Mouse (Mus musculus) limb, embryonic 10.5 days (tissue): Measurements from ENCODE around the gene Trmt61a. TPM values are rescaled to one million over a fixed set of nuclear protein-coding genes. Genes with fewer than 3 reads are reported as not detected.
"Not testable (repeated sequence)": the region's sequence is repeated elsewhere in the genome, so short reads cannot be mapped to it uniquely, and the experiment has no call there.

Experiments used
- DNase-seq: peaks from one replicate; pipeline ENCODE4 v3.0.0-alpha.2; 2017; ENCODE audit warnings: low spot score
- H3K27ac ChIP-seq: fragments of 300-500 bp; sonication (generic); 2 replicates; pipeline ENCODE4 v1.5.1; 2016; ENCODE audit warnings: mild to moderate bottlenecking
- H3K27me3 ChIP-seq: fragments of 300-500 bp; sonication (generic); 2 replicates; pipeline ENCODE4 v1.6.1; 2016; ENCODE audit warnings: low read depth, mild to moderate bottlenecking; ENCODE audit not compliant: poor library complexity, severe bottlenecking
- H3K36me3 ChIP-seq: fragments of 300-500 bp; sonication (generic); 2 replicates; pipeline ENCODE4 v1.6.1; 2016; ENCODE audit warnings: mild to moderate bottlenecking, moderate library complexity
- H3K4me1 ChIP-seq: fragments of 300-500 bp; sonication (generic); 2 replicates; pipeline ENCODE4 v1.6.1; 2016
- H3K4me3 ChIP-seq: fragments of 300-500 bp; sonication (generic); 2 replicates; pipeline ENCODE4 v1.5.1; 2016; ENCODE audit warnings: mild to moderate bottlenecking, moderate library complexity
- H3K9me3 ChIP-seq: fragments of 300-500 bp; sonication (generic); replicated peaks from 2 replicates; pipeline ENCODE4 v1.6.1; 2016; ENCODE audit warnings: mild to moderate bottlenecking
- WGBS: fragments of 180-500 bp; shearing (Covaris S2); methylation state at CpG from one replicate; pipeline ENCODE4 v1.1.7; 2016; 5-methylcytosine and 5-hydroxymethylcytosine counted together
- polyA plus RNA-seq: library from polyadenylated mRNA; unstranded; fragments of >200 nt; fragmentation: Nextera tagmentation; extraction: Ambion mirVana; gene quantifications from 2 replicates; pipeline ENCODE4 v1.2.1, GENCODE M21; 2016

Gene Trmt61a
- 18.2 and 21.0 TPM in 2 replicates for polyA plus RNA-seq

GRCm38 (mm10) chr12:111677882-111678669, at the start of gene Trmt61a:
Gene Trmt61a (plus strand): TSS chr12:111678105.
- H3K27ac ChIP-seq: peak within 1 kb of the TSS; percentile 90
- peak within 1 kb of the TSS; percentile 90 for H3K4me3 ChIP-seq
- DNase-seq: peak; percentile 97
- H3K9me3 ChIP-seq: no peaks in the 10 kb centered on the region
- under 1% methylated on average over 51 of the region's 51 CpGs for WGBS
- H3K27me3 ChIP-seq: peaks cover 30% of the 10 kb centered on the region
- peaks cover 23% of the 10 kb centered on the region for H3K4me1 ChIP-seq
- peaks cover 31% of the 10 kb centered on the region for H3K36me3 ChIP-seq

- WGBS: 64% methylated on average over 6 of the region's 6 CpGs
- H3K4me1 ChIP-seq: no peaks in the 10 kb centered on the region
- no peaks in the 10 kb centered on the region for H3K27me3 ChIP-seq
- no peaks in the 10 kb centered on the region for H3K9me3 ChIP-seq
- DNase-seq: peak; percentile 71
- peaks cover 98% of the 10 kb centered on the region for H3K36me3 ChIP-seq
- no peak overlapping the region for H3K4me3 ChIP-seq
- no peak overlapping the region; the same call in 1 of the 2 replicates for H3K27ac ChIP-seq
These were observed 29.8 kb upstream of the Trmt61a start for GRCm38 (mm10) chr12:111648061-111648645.

GRCm38 (mm10) chr12:111652953-111653352, 25.0 kb upstream of the Trmt61a start:
- no peaks in the 10 kb centered on the region for H3K4me1 ChIP-seq
- no peak overlapping the region for H3K27ac ChIP-seq
- H3K4me3 ChIP-seq: no peak overlapping the region
- no peaks in the 10 kb centered on the region for H3K27me3 ChIP-seq
- no peaks in the 10 kb centered on the region for H3K9me3 ChIP-seq
- H3K36me3 ChIP-seq: peaks cover 96% of the 10 kb centered on the region
- 85% methylated on average over 3 of the region's 3 CpGs for WGBS
- no peak for DNase-seq

DNA sequence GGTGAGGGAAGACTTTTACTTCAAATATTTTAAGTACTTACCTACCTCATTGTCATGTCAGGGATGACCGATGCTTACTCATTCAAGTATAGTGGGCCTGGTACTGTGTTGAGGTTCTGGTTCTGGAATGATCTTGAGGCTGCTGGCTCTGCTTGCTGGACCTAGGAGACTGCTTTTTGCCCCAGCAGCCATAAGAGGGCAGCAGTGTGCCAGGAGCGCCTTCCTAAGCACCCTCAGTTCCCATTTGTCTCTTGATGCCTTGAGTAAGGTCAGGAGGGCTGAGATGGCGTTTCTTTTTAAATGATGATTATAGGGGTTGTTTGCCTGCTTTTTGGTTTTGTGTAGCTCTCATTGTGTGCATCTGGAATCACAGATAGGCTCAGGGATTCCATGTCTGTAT, 24.5 kb upstream of the Trmt61a start:
- peak; percentile 55 for DNase-seq
- H3K27ac ChIP-seq: no peak overlapping the region

DNA sequence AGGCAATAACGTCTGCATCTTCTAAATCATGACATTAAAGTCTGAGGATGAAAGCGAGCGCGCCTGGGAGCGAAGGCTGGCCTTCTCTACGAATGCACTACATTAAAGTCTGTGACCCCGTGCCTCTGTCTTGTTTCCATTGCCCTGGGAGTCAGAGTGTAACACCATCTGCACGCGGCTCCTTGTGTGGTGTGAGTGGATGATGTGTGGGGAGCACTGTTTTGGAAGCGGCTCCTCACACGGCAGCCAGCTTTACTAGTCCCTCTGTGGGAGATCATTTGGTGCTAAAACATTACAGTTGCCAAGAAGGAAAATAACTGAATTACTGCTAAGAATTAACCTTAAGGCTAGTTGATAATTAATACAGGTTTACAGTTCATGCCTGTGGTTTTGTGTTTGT, 22.2 kb upstream of the Trmt61a start:
- Histone ChIP-seq H3K4me1 (no peaks in the 10 kb centered on the region), H3K27ac (no peak overlapping the region), H3K4me3 (no peak overlapping the region), H3K36me3 (peaks cover 93% of the 10 kb centered on the region), H3K27me3 (no peaks in the 10 kb centered on the region), H3K9me3 (no peaks in the 10 kb centered on the region)
- 94% methylated on average over 11 of the region's 11 CpGs for WGBS
- DNase-seq: no peak

More for the DNA sequence above, 24.5 kb upstream of the Trmt61a start:
- H3K9me3 ChIP-seq: no peaks in the 10 kb centered on the region
- no peak overlapping the region for H3K4me3 ChIP-seq
- no peaks in the 10 kb centered on the region for H3K4me1 ChIP-seq
- WGBS: 49% methylated on average over 3 of the region's 3 CpGs
- H3K36me3 ChIP-seq: peaks cover 94% of the 10 kb centered on the region
- H3K27me3 ChIP-seq: no peaks in the 10 kb centered on the region

GRCm38 (mm10) chr12:111659331-111659730, 18.6 kb upstream of the Trmt61a start:
- H3K36me3 ChIP-seq: peaks cover 81% of the 10 kb centered on the region
- WGBS: 95% methylated on average over 4 of the region's 4 CpGs
- no peaks in the 10 kb centered on the region for H3K27me3 ChIP-seq
- peaks cover 9% of the 10 kb centered on the region for H3K4me1 ChIP-seq
- no peaks in the 10 kb centered on the region for H3K9me3 ChIP-seq
- H3K4me3 ChIP-seq: no peak overlapping the region
- no peak for DNase-seq
- no peak overlapping the region for H3K27ac ChIP-seq

DNA sequence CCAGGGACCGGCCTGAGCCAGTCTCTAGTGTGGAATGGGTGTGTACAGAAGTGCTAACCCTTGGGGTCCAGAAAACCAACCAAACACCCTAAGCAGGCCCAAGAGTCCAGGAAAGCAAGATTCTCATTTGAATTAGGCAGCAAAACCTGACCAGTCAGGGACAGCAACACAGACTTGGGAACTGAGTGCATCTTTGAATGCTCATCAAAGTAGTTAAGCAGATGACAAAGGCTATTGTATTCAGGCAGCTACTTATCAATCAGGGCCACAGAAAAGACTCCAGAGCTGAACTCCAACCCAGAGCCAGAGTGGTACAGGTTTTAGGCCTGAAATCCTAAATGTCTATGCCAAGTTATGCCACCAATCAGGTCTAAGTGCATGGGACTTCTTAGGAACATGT, 17.3 kb upstream of the Trmt61a start:
- H3K4me1 ChIP-seq: peaks cover 10% of the 10 kb centered on the region
- no peaks in the 10 kb centered on the region for H3K9me3 ChIP-seq
- no peaks in the 10 kb centered on the region for H3K27me3 ChIP-seq
- DNase-seq: no peak
- H3K27ac ChIP-seq: no peak overlapping the region
- peaks cover 68% of the 10 kb centered on the region for H3K36me3 ChIP-seq
- H3K4me3 ChIP-seq: no peak overlapping the region
- WGBS: 98% methylated on average over 1 of the region's 1 CpGs

GRCm38 (mm10) chr12:111661554-111661953, 16.4 kb upstream of the Trmt61a start:
- H3K27me3 ChIP-seq, H3K4me1 ChIP-seq, H3K4me3 ChIP-seq, H3K27ac ChIP-seq, H3K9me3 ChIP-seq, DNase-seq: not testable (repeated sequence)
- 96% methylated on average over 11 of the region's 11 CpGs for WGBS
- peaks cover 59% of the 10 kb centered on the region for H3K36me3 ChIP-seq

DNA sequence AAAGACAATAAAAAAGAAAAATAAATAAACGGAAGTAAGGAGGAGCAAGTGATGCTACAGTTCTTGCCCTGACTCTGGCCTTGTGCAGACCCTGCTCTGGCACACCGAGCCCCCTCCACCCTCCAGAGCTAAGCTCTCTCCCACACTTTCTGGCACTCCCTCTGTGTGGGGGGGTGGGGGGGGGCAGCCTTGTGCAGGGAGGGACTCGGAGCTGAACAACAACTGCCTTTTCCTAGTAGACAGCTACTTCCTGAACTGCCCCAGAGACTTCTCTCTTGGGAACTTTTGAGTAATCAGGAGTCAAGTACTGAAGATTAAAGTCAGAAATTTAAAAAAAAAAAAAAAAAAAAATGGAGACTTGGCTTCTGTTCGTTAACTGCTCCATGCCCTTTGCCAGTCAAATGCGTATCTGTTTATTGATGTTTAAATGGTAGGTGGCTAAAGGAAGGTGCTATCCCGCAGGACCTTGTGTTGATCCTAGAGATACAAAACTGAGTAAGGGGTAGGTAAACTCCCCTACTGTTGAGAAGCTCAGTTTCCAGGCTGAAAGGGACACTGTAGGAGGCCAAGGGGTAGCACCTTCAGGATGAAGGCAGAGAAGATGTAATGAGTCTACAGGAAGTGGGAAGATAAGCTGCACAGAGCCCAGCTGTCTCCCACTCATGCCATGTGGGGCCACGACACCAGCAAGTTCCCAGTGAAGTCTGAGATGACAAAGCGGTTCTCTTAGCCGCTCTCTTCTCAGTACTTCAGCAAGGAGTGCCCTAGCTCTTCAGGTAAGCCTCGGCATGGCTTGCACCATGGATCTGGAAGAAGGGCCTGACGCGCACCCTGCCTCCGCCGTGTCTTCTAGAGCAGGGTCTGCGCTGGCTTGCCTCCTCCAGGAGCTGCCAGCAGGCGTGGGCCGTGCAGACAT, 14.4 kb upstream of the Trmt61a start:
- no peak for DNase-seq
- Histone ChIP-seq H3K4me3 (no peak overlapping the region), H3K27ac (peak overlapping the region; percentile 50; the same call in 1 of the 2 replicates), H3K36me3 (peaks cover 42% of the 10 kb centered on the region), H3K9me3 (no peaks in the 10 kb centered on the region), H3K4me1 (peaks cover 14% of the 10 kb centered on the region), H3K27me3 (peaks cover under 1% of the 10 kb centered on the region; the same call in 1 of the 2 replicates)
- WGBS: 77% methylated on average over 17 of the region's 17 CpGs

GRCm38 (mm10) chr12:111664144-111664634, 13.7 kb upstream of the Trmt61a start:
- 48% methylated on average over 6 of the region's 6 CpGs for WGBS
- peaks cover 21% of the 10 kb centered on the region for H3K4me1 ChIP-seq
- H3K9me3 ChIP-seq: no peaks in the 10 kb centered on the region
- peaks cover 7% of the 10 kb centered on the region for H3K27me3 ChIP-seq
- peaks cover 36% of the 10 kb centered on the region for H3K36me3 ChIP-seq
- no peak for DNase-seq
- peak overlapping the region; percentile 50; the same call in 1 of the 2 replicates for H3K27ac ChIP-seq
- no peak overlapping the region for H3K4me3 ChIP-seq

GRCm38 (mm10) chr12:111665041-111665880, 12.6 kb upstream of the Trmt61a start:
- DNase-seq: no peak
- peaks cover 25% of the 10 kb centered on the region for H3K36me3 ChIP-seq
- H3K4me3 ChIP-seq: no peak overlapping the region
- H3K4me1 ChIP-seq: peaks cover 29% of the 10 kb centered on the region
- H3K9me3 ChIP-seq: no peaks in the 10 kb centered on the region
- H3K27me3 ChIP-seq: peaks cover 18% of the 10 kb centered on the region
- no peak overlapping the region for H3K27ac ChIP-seq
- 84% methylated on average over 13 of the region's 13 CpGs for WGBS

GRCm38 (mm10) chr12:111666380-111666779, 11.5 kb upstream of the Trmt61a start:
- H3K36me3 ChIP-seq: peaks cover 15% of the 10 kb centered on the region
- DNase-seq: no peak
- WGBS: 78% methylated on average over 13 of the region's 13 CpGs
- no peaks in the 10 kb centered on the region for H3K9me3 ChIP-seq
- peaks cover 40% of the 10 kb centered on the region for H3K4me1 ChIP-seq
- peaks cover 29% of the 10 kb centered on the region for H3K27me3 ChIP-seq
- no peak overlapping the region for H3K27ac ChIP-seq
- H3K4me3 ChIP-seq: no peak overlapping the region
